Mouse (Mus musculus): ENCODE data around the gene Wnt4. TPM values are rescaled to one million over a fixed set of nuclear protein-coding genes. Genes with fewer than 3 reads are reported as not detected.

The Wnt4 gene
- 9.0 and 10.9 TPM in 2 replicates for polyA plus RNA-seq (2015; fragmentation: Nextera tagmentation; extraction: Ambion mirVana)

DNA sequence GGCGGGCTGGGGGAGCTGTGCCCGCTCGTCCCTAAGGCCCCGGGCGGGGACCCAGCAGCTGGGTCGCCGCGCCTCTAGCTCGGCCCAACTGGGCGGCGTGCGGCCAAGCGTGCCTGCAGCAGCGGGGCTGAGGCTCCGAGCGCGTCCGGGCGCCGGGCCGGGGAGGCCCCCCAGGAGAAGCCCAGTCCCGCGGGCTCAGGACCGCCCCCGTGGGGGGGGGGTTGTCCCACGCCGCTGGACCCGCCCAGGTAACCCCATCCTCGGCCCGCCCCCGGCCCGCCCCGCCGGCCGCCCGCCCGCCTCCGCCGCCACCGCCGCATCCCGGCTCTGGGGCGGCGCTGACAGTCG is at the start of gene Wnt4:
Gene Wnt4, plus strand, starts transcription at position 324 of the 348 bp plus-strand sequence.

Other genes with a start within 250 kb of the Wnt4 start
- gene Zbtb40, start 228.7 kb upstream of the Wnt4 start, polyA plus RNA-seq (2015; fragmentation: Nextera tagmentation; extraction: Ambion mirVana): 2.0 and 2.9 TPM in 2 replicates
- gene Cdc42, start 80.2 kb downstream of the Wnt4 start, polyA plus RNA-seq (2015; fragmentation: Nextera tagmentation; extraction: Ambion mirVana): 962 and 964 TPM in 2 replicates
- gene Cela3a, start 132.3 kb downstream of the Wnt4 start, polyA plus RNA-seq (2015; fragmentation: Nextera tagmentation; extraction: Ambion mirVana): not detected in 2 replicates
- not detected in 2 replicates for gene Cela3b, start 153.1 kb downstream of the Wnt4 start, polyA plus RNA-seq (2015; fragmentation: Nextera tagmentation; extraction: Ambion mirVana)
- gene 1700013G24Rik, start 175.8 kb downstream of the Wnt4 start, polyA plus RNA-seq (2015; fragmentation: Nextera tagmentation; extraction: Ambion mirVana): not detected in 2 replicates
- 7.4 and 9.9 TPM in 2 replicates for gene Hspg2, start 191.3 kb downstream of the Wnt4 start, polyA plus RNA-seq (2015; fragmentation: Nextera tagmentation; extraction: Ambion mirVana)

Data from neural tube, postnatal 0 days (tissue).